Mouse (Mus musculus): ENCODE results near the gene Pld3. TPM values are rescaled to one million over a fixed set of nuclear protein-coding genes. Genes with fewer than 3 reads are reported as not detected.
A peak's percentile ranks its signal among the peaks of the same experiment; 100 is the strongest.

Gene Pld3
- total RNA-seq, 2 experiments from 2014 or later: 468 to 470 TPM

DNA sequence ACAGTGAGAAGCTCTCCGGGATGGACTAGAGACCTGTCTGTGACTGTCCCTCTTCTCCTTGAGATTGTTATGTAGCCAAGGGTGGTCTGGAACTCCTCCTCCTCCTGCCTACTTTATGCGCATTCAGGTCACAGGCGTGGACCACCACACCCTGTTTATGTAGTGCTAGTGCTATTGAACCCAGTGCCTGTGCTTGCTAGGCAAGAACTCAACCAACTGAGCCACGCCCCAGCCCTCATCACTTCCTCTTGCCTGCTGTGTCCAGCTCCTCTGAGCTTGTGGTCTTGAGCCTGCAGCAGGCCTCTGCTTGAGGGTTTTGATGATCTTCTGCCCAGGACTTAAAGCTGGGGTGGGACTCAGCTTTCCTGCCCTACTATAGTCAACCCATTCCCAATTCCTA lies 19.1 kb upstream of the Pld3 start:
- DNase-seq (ENCODE audit: low spot score in 2 of 2): no peak

DNA sequence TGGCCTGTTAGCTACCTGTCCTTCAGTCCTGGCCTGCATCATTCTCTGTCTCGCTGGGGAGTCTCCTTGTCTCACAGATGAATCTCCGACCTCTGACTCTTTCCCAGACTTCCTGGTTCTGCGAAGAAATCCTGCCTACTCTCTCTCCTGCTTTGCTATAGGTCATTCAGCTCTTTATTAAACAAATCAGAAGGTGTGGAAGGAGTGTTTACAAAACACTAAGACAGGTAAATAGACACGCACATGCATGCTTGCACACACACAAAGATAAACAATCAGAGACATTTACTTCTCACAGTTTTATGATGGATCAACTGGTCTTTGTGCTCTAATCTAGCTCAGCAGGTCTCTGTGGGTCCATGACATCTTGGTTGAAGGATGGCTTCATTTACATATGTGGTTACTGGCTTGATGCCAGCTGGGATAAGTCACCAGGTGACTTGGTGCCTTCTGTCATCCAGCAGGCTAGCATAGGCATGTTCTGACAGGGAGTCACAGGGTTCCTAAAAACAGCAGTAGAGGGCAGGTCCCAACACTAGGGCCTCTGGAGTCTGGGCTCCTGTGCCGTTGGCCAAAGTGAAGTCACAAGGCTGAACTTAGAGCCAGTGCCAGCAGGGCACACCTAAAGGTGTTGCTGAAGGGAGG lies 16.7 kb upstream of the Pld3 start:
- DNase-seq (ENCODE audit: low spot score in 2 of 2): no peak

DNA sequence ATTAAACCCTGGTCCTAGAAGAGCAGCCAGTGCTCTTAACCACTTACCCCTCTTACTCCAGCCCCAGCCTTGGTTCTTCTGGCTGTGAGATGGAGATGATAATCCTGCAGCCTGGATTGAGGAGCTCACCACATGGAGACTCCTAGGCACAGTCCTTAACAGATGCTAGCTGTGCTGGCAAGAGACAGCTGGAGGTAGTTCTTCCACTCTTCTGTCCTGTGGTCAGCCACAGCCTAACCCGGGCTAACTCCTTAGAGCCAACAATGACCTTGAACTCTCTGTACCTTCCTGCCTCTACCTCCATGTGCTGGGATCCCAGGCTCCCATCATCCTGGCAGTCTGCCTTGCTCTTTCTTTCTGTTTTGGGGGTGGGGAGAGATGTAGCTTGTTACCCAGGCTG lies 8.0 kb upstream of the Pld3 start:
- DNase-seq (ENCODE audit: low spot score in 2 of 2): no peak

DNA sequence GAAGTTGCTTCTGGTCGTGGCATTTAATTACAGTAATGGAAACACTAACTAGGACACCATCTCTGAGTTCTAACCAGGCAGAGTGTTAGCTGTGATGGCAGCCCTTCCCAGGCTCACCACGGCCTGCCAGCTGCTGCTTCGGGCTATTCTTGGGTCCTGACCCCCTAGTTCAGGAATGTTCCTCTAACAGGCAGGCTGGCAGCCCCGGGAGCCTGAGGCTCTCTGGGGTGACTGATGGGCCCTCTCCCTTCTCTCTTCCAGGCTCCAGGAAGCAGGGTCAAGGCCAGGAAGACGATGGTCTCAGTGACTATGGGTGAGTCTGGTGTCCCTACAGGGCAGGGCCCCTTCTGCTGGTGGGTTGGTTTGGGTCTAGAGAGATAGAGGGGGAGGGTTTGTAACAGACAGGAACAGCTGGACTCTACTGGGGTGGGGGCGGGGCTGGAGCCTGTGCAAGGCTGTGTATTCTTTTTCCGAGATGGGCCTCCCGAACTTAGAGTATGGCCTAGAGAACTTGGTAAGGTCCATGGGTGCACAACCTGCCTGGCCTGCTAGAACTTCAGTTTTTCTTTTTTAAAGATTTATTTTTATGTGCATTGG lies 7.4 kb upstream of the Pld3 start:
- no peak for DNase-seq (ENCODE audit: low spot score in 2 of 2)

DNA sequence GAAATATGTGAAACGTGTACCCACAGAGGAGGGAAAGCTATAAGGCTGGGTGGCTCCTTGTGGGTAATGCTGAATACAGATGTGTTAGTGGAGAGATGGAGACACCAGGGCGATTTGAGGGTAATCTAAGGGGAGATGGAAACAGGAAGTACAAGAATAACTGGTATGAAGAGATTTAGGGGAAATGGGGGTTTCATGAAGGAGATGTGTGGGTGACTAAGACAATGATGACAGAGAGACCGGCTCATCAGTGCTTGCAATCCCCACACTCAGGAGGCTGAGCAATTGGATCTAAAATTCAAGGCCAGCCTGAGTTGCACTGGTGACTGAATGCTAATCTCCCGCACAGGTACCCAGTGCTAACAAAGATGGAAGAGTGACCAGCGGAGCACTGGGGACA lies 948 bp downstream of the Pld3 start:
- DNase-seq (ENCODE audit: low spot score in 2 of 2): no peak

DNA sequence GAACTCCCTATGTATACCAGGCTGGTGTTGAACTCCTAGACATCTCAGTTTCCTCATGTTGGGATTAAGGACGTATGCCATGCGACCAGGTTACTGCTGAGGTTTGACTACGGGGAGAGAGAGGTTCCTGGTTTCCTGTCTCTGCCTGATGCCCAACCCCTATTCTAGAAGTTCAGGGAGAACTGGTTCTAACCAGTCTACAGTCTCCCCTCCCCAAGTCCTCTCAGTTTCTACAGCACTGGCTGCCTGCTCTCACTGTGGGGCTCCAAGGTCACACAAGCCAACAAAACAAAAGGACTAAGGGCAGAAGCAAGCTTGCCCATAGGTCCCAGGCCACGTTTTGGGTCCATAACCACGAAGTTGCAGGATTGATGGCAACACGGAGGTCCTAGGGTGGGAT lies 3.4 kb downstream of the Pld3 start:
- no peak for DNase-seq (ENCODE audit: low spot score in 2 of 2)

DNA sequence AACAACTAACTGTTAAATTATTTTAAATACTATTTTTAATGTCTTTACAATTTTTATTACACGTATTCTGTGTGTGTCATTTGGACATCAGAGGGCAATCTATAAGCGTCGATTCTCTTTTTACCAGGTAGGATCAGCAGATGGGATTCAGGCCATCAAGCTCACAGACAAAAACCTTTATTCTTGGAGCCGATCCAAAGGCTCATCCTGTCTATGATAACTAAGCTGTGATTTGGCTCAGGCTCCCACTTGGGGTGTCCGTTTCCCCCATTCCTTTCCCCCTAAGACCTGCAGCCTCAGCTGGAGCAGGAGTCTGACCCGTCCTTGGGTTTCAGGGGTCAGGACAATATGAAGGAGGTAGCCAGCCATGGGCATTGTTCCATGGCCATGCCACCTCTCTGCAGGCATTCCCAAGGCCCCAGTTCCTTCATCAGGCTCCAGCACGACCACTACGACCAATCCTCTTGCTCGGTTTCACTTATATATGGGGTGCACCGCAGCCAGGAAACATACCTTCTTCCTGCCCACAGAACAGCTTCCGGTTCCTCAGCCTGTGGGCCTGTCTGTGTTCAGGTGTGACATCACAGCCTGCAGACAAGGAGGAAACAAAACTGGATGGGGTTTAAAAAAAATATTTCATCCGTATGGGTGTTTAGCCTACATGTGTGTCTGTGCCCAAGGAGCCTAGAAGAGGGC lies 8.2 kb downstream of the Pld3 start:
- DNase-seq (ENCODE audit: low spot score in 2 of 2): no peak

DNA sequence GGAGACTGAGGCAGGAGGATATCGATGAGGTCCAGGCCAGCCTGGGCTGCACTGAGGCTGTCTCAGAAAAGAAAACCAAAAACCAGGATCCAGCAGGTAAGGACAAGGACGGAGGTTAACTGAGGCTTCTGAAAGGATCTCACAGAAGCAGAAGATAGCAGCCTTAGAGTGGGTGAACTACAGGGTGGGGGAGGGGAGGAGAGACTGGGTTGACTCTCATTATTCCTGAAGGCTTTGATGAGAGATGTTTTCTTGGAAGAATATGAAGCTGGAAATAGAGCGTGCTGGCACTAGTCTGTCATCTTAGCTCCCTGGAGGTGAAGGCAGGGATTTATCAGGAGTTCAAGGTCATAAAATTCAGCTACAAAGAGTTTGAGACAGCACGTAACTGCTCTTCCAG lies 9.2 kb downstream of the Pld3 start:
- no peak for DNase-seq (ENCODE audit: low spot score in 2 of 2)

DNA sequence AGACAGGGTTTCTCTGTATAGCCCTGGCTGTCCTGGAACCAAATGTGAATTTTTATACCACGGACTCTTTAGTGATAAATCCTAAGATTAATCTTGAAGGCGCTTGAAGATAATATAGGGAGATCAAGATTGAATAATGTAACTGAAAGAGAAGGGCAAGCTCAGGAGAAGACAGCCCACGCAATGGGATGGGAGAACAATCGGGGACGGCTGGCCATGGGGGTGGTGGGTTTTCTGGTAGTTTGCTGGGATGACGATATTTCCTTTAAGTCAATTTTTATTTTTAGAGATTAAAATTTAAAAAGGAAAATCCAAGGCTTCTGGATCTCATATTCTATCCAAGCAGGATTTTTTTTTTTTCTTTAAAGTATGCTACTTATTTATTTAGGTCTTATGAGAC lies 10.0 kb downstream of the Pld3 start:
- DNase-seq (ENCODE audit: low spot score in 2 of 2): no peak

DNA sequence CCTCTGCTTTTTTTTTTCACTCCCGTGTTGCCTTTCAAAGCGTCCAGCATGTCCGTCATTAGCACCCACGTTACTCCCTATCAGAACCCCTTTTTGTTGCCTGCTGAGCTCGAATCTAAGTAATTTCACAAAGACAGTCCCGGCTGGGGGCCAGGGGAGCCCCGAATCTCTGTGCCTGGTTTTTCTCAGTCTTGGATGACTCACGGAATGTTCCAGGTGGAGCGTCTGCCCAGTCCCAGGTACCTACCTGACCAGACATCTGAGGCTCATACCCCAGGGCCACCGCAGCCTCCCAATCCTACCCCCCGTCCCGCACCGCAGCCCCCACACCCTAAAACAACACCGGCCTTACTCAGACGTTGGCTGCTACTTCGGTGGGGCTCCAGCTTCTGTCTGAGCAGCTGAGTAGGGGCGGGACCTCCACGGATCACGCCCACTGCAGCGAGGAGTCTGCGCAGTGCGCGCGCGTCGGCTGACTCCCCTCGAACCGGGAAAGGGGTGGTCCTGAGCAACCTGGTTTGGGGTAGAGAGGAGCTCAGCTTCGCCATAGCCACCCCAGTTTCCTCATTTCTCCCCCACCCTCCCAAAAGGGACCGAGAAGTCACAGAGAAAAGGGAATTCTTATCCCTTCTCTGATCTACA lies 10.5 kb downstream of the Pld3 start:
- DNase-seq (ENCODE audit: low spot score in 2 of 2): peak; percentile 88 to 92

DNA sequence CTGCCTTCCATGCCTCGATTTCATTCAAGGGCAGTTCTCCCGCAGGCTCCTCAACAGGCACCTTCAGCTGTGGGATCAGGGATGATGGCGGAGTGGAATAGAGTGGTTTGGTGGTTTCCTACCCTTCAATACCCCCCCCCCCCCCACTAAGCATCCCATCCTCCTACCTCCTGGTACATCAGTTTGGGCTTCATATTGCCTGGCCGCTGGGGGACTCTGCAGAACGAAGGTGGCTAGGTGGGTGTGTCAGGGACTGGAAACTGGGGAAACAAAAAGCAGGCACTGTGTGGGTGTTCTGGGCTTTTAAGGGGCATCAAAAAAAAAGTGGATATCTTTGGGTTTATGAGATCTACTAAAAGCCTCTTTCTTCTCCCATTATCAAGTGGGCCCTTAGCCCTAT lies 11.1 kb downstream of the Pld3 start:
- DNase-seq (ENCODE audit: low spot score in 2 of 2): no peak

DNA sequence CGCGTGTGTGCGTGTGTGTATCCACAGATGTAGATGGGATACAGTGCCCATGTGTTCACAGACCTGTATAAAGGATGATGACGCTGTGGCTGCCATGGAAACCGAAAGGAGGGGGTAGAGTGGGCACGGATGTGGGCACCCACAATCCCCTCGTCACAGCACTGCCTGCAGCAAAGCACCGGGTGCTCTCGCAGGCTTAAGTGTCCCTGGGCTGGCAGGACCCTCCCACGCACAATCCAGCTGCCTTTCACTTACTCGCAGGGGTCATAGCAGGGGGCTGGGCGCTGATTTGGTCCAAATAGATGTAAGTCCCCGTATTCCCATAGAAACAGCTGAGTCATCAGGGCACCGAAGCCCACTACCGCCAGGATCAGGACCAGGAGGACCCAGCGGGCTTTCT lies 11.6 kb downstream of the Pld3 start:
- DNase-seq (ENCODE audit: low spot score in 2 of 2): peak; percentile 66 to 78

DNA sequence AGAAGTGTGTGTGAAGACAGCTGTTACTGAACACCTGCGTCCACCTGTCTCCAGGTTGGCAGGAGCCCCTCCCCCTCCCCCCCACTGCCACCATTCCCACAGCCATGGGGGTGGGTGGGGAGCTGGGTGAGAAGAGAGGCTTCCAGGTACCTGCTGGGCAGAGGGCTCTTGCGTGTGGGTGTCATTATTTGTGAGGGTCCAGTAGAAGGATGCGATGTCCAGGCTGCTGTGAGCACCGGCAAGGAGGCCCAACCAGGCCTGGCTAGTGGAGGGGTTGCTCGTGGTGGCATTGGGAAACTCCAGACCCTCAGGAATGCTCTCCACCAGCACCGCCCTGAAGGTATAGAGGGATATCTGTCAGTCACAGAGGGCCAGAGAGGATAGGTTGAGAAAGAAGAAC lies 12.1 kb downstream of the Pld3 start:
- DNase-seq (ENCODE audit: low spot score in 2 of 2): no peak

DNA sequence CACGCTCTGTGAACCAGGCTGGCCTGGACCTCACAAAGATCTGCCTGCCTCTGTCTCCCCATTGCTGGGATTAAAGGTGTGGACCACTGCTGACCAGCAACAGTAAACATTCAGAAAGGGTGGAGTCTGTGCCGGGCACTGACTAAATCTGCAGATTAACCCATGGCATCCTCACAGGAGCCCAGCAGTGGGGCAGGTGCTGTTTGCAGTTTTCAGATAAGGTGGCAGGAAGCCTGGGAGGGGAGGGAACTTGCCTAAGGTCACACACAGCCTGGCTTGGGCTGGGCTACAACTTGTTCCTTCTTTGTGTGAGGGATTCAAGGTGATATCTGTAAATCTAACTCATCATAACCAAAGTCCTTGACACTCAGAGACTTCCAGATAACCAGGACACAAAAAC lies 12.5 kb downstream of the Pld3 start:
- no peak for DNase-seq (ENCODE audit: low spot score in 2 of 2)

DNA sequence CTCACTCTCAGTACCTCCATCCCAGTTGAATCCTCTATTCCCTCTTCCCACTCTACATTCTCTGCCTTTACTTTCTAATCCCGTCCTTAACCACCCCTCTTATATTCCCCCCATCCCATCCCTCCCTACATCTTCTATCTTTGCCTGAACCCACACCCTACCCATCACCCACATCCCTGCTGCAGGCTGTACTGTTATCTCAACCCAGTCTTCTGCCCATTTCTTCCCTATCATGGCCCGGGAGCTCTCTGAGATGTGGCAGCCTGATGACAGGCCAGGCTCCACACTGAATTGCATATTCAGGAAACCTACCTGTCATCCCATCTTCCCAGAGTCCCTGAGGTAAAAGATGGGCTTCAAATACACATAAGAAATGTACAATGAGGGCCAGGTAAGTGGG lies 14.2 kb downstream of the Pld3 start:
- no peak for DNase-seq (ENCODE audit: low spot score in 2 of 2)

DNA sequence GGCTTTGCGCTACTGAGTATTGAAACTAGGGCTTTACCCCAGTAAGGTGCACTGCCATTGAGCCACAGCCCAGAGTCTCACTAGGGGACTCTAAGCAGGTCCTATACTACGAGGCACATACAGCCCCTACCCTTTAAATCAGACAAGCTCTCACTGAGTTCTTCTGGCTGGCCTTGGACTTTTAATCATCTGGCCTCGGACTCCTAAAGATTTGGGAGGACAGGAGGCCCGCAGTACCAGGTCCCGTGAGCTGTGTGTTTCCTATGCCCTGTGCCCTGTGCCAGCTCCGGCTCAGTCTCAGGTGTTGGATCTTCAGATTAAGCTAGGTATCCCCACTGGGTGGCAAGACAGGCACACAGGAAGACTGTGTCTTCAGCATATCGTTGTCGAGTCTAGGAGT lies 15.0 kb downstream of the Pld3 start:
- no peak for DNase-seq (ENCODE audit: low spot score in 2 of 2)

DNA sequence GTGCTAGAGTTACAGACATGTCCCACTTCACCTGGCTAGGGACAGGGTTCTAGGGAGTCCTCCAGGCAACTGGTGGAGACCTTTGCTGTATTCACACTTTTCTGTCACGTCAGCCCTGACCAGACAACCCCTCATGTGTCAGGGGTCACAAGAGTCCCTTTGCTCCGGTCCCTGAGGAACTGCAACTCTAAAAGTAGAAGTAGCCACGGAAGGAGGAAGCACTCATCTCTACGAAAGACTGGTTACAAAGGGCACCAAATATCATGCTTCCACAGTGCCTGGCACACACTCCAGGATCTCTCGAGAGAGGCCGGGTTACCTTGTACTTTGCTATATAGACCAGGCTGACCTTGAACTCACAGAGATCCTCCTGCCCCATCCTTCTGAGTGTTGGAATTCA lies 16.4 kb downstream of the Pld3 start:
- no peak for DNase-seq (ENCODE audit: low spot score in 2 of 2)

DNA sequence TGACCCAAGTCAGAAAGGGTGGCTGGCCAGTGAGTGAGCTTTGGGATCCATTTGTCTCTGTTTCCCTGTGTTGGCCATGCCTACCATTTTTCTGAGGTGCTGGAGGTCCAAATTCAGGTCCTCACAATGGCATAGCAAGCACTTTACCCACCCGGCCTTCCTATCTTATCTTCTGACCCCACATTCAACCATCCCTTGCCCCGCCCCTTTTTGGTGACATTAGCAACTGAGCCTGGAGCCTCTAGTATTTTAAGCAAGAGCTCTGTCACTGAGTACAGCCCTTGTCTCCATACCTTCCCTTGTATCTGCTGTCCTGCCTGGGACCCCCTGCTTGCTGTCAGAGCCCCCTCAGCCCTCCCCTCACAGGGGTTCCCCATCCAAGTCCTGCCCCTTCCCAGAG lies 17.6 kb downstream of the Pld3 start:
- no peak for DNase-seq (ENCODE audit: low spot score in 2 of 2)

DNA sequence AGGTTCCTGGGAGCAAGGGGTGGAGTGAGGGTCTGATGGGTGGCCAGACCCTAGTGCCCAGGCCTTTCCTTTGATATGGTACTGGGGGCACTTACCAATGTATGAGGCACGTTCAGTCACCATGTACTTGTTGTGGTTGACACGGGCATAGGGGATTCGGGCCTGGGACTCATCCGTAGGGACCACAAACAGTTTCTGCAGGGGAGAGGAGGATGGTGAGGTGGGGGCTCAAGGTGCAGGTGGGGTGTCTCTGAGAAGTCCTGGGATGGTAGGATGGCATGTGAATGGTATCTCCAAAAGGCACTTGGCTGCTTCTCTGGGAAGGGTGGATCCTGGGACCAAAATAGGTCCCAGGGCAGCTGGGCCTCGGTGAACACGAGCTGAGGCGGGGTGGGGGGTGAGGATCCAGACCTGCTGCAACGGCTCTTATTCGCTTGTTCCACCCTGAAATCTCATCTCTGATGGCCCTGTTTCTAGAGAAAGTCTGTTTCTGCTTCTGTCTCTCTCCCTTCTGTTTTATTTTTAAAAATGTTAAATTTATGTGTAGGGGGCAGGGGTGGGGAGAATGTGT lies 20.5 kb downstream of the Pld3 start:
- DNase-seq (ENCODE audit: low spot score in 2 of 2): no peak

DNA sequence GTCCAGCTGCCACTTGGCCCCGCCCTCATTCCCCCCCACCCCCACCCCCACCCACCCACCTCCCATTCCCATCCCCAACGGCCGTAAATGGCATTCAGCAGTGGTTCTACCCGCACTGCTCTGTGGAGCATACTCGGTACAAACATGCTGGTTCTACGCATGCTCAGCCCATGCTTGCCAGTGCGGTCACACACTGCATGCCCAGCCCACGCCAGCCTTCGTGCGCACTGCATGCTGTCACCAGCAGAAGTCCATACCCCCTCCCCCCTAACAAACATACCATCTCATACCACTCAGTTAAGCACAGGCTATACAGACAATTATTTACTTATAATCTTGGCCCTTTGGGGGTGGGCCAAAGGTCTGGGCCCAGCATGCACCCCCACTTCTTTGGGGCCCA lies 21.3 kb downstream of the Pld3 start:
- DNase-seq (ENCODE audit: low spot score in 2 of 2): no peak

DNA sequence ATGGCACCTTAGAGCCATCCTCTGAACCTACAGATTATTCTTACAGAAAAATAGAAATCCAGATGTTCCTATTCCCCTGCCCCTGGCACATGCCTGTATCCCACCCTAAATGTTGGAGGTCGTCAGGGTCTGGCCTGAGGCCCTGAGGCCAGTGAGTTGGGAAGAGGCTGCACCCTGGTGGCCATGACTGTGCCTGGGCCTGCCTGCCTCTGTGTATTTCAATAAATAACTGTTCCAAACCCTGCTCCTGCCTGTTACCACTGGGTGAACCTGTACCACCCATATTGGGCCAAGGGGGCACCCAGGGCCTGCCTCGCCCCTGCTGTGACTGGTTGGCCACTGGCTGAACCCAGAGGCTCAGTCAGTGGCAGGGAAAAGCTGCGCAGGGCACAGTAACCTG lies 22.1 kb downstream of the Pld3 start:
- no peak for DNase-seq (ENCODE audit: low spot score in 2 of 2)

DNA sequence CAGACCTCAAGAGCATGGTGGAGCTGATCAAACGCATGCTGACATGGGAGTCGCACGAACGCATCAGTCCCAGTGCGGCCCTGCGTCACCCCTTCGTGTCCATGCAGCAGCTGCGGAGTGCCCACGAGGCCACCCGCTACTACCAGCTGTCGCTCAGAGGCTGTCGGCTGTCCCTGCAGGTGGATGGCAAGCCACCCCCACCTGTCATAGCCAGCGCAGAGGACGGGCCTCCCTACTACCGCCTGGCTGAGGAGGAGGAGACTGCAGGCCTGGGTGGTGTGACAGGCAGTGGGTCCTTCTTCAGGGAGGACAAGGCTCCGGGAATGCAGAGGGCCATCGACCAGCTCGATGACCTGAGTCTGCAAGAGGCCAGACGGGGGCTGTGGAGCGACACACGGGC lies 23.9 kb downstream of the Pld3 start:
- DNase-seq (ENCODE audit: low spot score in 2 of 2): peak in 1 of 2 experiments; percentile 38

Measured in layer of hippocampus, postnatal 10 days (tissue).